Mouse (Mus musculus) gastrocnemius, adult 8-10 months (tissue): ENCODE data around the gene Xrcc4. TPM values are rescaled to one million over a fixed set of nuclear protein-coding genes. Genes with fewer than 3 reads are reported as not detected.
"Not testable (repeated sequence)": the region's sequence is repeated elsewhere in the genome, so short reads cannot be mapped to it uniquely, and the experiment has no call there.

Experiments
- DNase-seq, 2 experiments: peaks; one replicate each; pipeline ENCODE4 v3.0.0; 2022; ENCODE audit warnings: low spot score in 2 of 2
- total RNA-seq, 4 experiments: library from RNA; stranded (reverse); gene quantifications; 2 replicates each; pipeline ENCODE4 v1.2.4; 2022

Gene Xrcc4
- total RNA-seq: 1 to 10 TPM; 6.1 to 8.3 (median 7.5) TPM

GRCm38 (mm10) chr13:90088962-90089824 is at the start of gene Xrcc4, which contains the start of gene Tmem167:
TSS of gene Xrcc4 (minus strand) at chr13:90089608.
TSS of gene Tmem167 (plus strand) at chr13:90089123.
- peak; percentile 97 for DNase-seq

GRCm38 (mm10) chr13:90136156-90136910 is 46.9 kb upstream of the Xrcc4 start:
- DNase-seq: peak in 1 of 2 experiments; percentile 3

GRCm38 (mm10) chr13:90111681-90112080 is 22.3 kb upstream of the Xrcc4 start:
- no peak for DNase-seq

- DNase-seq: not testable (repeated sequence)
Observed at GRCm38 (mm10) chr13:90108746-90109145, 19.3 kb upstream of the Xrcc4 start.

GRCm38 (mm10) chr13:90106139-90106538 is 16.7 kb upstream of the Xrcc4 start:
- DNase-seq: no peak

- DNase-seq: no peak
Observed at GRCm38 (mm10) chr13:90101514-90101913, 12.1 kb upstream of the Xrcc4 start.

- DNase-seq: no peak
Observed at GRCm38 (mm10) chr13:90089825-90090183, 396 bp upstream of the Xrcc4 start.

GRCm38 (mm10) chr13:90061877-90062276 is 27.5 kb downstream of the Xrcc4 start:
- no peak for DNase-seq

GRCm38 (mm10) chr13:90052408-90052807 is 37.0 kb downstream of the Xrcc4 start:
- DNase-seq: no peak

- no peak for DNase-seq
Observed at GRCm38 (mm10) chr13:90051735-90052134, 37.7 kb downstream of the Xrcc4 start.

- DNase-seq: no peak
Observed at GRCm38 (mm10) chr13:90039613-90040012, 49.8 kb downstream of the Xrcc4 start.

- DNase-seq: no peak
Observed at GRCm38 (mm10) chr13:90032977-90033376, 56.4 kb downstream of the Xrcc4 start.

- DNase-seq: no peak
Observed at GRCm38 (mm10) chr13:90032523-90032922, 56.9 kb downstream of the Xrcc4 start.

GRCm38 (mm10) chr13:90030911-90031310 is 58.5 kb downstream of the Xrcc4 start:
- no peak for DNase-seq

GRCm38 (mm10) chr13:90012620-90013019 is 76.8 kb downstream of the Xrcc4 start:
- DNase-seq: no peak

- DNase-seq: no peak
Observed at GRCm38 (mm10) chr13:90012198-90012597, 77.2 kb downstream of the Xrcc4 start.

GRCm38 (mm10) chr13:90011129-90011528 is 78.3 kb downstream of the Xrcc4 start:
- no peak for DNase-seq

- no peak for DNase-seq
Observed at GRCm38 (mm10) chr13:90009786-90010185, 79.6 kb downstream of the Xrcc4 start.

- no peak for DNase-seq
Observed at GRCm38 (mm10) chr13:90005561-90005960, 83.8 kb downstream of the Xrcc4 start.

- DNase-seq: no peak
Observed at GRCm38 (mm10) chr13:89997531-89997930, 91.9 kb downstream of the Xrcc4 start.

GRCm38 (mm10) chr13:89986087-89986486 is 103.3 kb downstream of the Xrcc4 start:
- no peak for DNase-seq

GRCm38 (mm10) chr13:89970940-89971339 is 118.5 kb downstream of the Xrcc4 start:
- no peak for DNase-seq
